In genomic region chr3:99504772-99505171, GRCm38 (mm10) we compare ENCODE assay signal across 15 mouse cellular contexts.
"Had no signal": no experiment of that assay in that cellular context is flagged by ENCODE, and none has a peak within 500 bp of the region (broad histone marks: within the 10 kb centered on the region; RNA-seq: fewer than 3 reads in every experiment).

No protein-coding gene starts in this region.

- H3K4me1 ChIP-seq: neural tube, embryonic 12.5 days; neural tube, embryonic 13.5 days; stomach, embryonic 15.5 days had no signal

- H3K27ac ChIP-seq: neural tube, embryonic 12.5 days; neural tube, embryonic 13.5 days; stomach, embryonic 15.5 days; stomach, postnatal 0 days had no signal

- DNase-seq: retina, postnatal 1 day; right cerebral cortex, adult 18-20 months; right cerebral cortex, postnatal 14 days; right cerebral cortex, postnatal 25 days; right cerebral cortex, postnatal 4 days; spleen, adult 18-20 months; thymus, adult 18-20 months; thymus, adult 2 months; thymus, postnatal 14 days; thymus, postnatal 25 days; thymus, postnatal 36 days had no signal

- H3K9me3 ChIP-seq: neural tube, embryonic 12.5 days; neural tube, embryonic 13.5 days; stomach, embryonic 15.5 days had no signal

- H3K9ac ChIP-seq: neural tube, embryonic 12.5 days; neural tube, embryonic 13.5 days; stomach, embryonic 15.5 days had no signal

- H3K36me3 ChIP-seq: neural tube, embryonic 12.5 days; neural tube, embryonic 13.5 days; stomach, embryonic 15.5 days had no signal

- H3K27me3 ChIP-seq: neural tube, embryonic 12.5 days; neural tube, embryonic 13.5 days; stomach, embryonic 15.5 days had no signal

- H3K4me2 ChIP-seq: neural tube, embryonic 12.5 days; neural tube, embryonic 13.5 days; stomach, embryonic 15.5 days had no signal

- H3K4me3 ChIP-seq: neural tube, embryonic 12.5 days; neural tube, embryonic 13.5 days; stomach, embryonic 15.5 days had no signal
